Mouse (Mus musculus) lung, adult 18-20 months (tissue): ENCODE measurements around the gene Majin.

Experiments
- DNase-seq, 2 experiments: peaks; one replicate each; pipeline ENCODE4 v3.0.0; 2022; ENCODE audit warnings: mixed read lengths in 2 of 2

The Majin gene

DNA sequence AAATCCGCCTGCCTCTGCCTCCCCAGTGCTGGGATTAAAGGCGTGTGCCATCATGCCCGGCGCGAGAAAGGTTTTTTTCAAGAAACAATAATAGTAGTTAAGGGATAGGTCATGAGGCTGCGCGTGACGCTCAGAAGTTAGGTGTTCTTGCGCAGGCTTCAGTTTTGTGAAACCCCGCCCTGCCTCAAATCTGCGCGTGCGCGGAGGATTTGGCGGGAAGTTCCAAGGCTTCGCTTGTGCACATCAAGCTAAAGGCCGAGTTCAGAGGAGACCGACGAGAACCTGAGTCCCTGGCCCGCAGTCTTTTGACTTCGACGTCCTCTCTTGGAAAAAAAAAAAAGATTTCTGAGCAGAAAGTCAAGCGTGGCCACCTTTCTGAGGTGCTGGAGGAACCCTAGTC is at the start of gene Majin:
Majin (plus strand) TSS at position 258 of the 400 bp plus-strand sequence.
- DNase-seq = no peak

- DNase-seq = no peak
Observed at GRCm38 (mm10) chr19:6136397-6136796, 47.8 kb upstream of the Majin start.

DNA sequence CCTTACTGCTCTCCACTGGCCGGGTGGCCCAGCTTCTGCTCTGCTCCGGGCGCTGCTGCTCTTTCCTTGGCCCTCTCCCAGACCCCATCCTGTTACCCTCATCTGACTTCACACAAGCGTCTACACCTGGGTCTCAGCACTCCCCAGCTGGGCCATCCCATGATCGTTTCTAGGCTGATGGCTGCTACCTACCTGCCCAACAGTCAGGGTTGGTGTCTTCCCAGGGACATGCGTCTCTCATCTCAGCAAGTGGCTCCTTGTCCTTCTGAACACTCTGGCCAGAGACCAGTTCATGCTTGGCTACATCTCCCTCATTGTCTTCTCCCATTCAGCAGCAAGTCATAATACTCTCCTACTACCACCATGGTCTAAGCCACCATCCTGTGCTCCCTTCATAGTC is 44.5 kb upstream of the Majin start:
- no peak for DNase-seq

- no peak for DNase-seq
Observed at GRCm38 (mm10) chr19:6140374-6140677, 43.9 kb upstream of the Majin start.

DNA sequence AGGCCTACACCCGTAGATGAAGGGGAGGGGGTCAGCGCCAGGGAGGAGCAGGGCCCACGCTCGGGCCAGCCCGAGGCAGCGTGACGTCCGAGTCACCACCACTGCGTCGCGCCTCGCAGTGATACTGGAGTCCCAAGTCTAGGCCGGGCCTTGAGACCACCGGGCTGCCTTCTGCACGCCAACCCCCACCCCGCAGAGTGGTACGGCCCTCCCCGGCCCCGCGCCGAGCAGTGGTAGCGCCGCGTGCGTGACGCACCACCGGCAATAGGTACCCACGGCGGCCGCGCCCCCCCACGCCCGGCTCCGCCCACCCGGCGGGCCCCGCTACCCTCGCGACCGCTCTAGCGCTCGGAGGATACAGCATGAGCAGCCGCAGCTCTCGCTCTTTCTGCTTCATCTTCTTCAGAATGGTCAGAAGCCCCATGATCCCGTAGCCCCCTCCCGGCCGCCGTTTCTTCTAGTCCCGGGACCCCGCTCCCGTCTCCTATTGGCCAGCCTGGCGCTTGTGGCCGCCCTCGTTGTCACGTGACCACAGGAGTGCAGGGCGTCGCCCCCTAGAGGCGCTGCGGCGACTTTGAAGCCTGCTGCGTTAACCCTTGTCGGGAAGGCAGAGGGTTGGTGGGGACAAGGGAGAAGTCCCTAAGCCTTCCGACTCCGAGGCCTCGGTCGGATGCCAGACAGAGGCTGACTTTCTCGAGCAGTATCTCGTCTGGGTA is 43.4 kb upstream of the Majin start, which contains the start of gene Batf2:
Batf2 (plus strand) TSS at position 306 of the 716 bp plus-strand sequence.
- peak; percentile 89 to 93 for DNase-seq

DNA sequence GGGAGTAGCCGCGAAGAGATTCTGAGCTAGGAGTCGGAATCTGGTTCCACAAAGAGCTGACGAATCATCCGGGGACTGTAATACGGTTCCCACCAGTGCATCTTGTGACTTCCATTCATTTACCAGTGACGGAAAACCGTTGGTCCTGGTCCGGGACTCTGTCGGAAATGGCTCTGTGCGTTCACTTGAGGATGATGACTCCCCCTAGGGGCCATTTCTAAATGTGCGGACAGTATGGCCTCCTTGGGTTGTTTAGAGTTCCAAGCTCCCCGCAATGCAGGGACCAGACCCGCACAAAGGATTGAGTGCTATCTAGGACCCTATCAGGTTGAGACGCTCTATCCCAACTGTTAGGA is 42.8 kb upstream of the Majin start, which contains the start of gene Arl2:
Arl2 (minus strand) TSS at position 155 of the 356 bp plus-strand sequence.
- peak; percentile 78 to 88 for DNase-seq

GRCm38 (mm10) chr19:6144842-6145241 is 39.3 kb upstream of the Majin start:
- DNase-seq = no peak

DNA sequence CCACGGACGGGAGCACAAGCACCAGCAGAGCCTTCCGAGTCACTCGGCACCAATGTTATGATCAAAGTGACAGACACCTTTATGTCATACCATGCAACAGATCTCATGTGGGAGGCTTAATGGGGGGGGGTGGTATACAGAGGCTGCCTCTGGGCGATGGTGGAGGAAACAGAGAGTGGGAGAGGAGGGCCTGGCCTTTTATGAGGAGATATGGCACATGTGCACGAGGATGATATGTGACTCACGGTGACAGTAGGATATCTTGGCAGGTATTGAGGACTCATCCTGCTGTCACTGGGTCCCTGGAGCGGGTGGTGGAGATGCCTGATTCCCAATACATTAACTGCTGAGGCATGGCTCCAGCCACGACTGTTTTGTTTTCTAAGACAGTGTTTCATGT is 29.0 kb upstream of the Majin start:
- DNase-seq = no peak

DNA sequence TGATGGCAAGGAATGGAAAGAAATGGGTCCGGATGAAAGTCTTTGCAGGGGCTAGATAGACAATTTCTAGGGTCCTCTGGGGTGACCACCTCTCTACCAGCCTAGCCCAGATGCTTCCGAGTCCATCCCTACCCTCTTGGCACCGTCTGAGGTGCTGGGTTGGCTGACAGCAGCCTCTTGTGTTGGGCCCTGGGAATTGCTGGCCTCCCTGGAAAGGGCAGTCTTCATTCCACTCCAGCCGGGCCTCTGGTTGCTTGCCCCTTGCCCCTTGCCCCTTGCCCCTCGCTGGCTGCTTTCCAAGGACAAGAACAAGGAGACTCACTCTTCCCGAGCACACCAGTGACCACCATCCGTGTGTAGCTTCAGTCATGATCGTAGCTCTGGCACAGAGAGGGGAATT is 27.8 kb upstream of the Majin start:
- DNase-seq = no peak

DNA sequence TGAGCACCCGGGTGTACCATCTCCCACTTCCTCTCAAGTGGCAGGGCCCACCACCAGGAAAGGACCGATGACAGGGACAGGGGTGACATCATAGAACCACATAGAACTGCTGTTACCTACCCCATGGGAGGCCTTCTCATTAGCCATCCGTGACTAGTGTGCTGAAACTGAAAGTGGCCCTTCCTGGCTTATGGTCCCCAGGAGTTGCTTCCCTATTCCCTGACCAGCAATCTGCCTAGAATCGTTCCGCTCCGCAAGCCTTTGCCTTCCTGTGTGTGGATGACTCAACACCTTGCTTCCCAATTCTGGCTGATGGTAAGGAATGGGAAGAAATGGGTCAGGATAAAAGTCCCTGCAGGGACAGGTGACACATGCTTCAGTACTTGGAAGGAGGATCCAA is 27.0 kb upstream of the Majin start:
- DNase-seq = no peak

DNA sequence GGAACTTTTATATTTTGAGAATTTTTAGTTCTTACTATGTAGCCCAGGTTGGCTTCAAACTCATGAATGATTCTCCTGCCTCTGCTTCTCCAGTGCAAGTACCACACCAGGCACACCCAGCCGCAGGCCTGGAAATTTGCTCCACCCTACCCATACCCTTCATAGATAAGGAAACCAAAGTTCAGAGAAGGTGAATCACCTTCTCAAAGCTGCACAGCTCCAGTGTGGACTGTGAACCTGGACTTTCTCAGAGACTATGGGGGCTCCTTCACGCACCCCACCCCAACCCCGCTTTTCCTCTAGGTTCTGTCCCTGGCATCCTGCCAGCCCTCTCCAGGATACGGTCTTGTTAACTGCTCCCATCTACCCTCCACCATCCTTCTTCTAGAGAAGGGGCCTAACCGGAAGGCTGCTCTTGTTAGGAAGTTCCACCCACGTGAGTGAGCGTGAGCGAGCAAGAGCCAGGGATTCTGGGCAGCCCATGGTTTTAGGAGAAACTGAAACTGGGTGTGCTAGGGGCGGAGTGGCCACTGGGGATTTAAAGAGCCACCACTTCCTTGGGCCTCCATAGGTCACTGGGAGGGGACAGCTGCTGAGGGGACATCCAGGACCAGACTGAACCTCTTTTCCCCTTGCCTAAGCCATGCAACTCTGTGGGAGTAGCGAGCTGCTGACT is 20.2 kb upstream of the Majin start:
- DNase-seq = peak; percentile 69 to 75

- DNase-seq = no peak
Observed at GRCm38 (mm10) chr19:6166750-6167149, 17.4 kb upstream of the Majin start.

GRCm38 (mm10) chr19:6171215-6171614 is 13.0 kb upstream of the Majin start:
- no peak for DNase-seq

- DNase-seq = no peak
Observed at GRCm38 (mm10) chr19:6174771-6175170, 9.4 kb upstream of the Majin start.

- DNase-seq = no peak
Observed at GRCm38 (mm10) chr19:6178775-6179174, 5.4 kb upstream of the Majin start.

GRCm38 (mm10) chr19:6181629-6182028 is 2.6 kb upstream of the Majin start:
- no peak for DNase-seq

DNA sequence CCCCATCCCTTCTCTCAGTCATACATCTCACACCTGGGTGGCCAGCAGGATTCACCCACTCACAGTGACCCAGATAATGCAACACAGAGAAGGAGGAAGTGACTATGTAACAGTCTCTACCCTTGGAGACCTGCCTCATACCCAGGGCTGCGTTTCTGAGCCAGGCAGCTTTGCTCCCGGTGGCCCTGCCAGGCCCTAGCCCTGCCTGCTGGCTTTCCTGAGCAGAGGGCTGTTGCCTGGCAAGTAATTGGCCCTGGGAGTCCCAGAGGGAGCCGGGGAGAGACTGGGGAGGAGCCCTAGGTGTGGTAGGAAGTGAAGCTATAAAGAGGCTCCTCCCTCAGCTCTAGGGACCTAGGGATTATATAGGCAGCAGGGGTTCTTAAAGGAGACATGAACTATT is 1.7 kb upstream of the Majin start:
- DNase-seq = no peak

DNA sequence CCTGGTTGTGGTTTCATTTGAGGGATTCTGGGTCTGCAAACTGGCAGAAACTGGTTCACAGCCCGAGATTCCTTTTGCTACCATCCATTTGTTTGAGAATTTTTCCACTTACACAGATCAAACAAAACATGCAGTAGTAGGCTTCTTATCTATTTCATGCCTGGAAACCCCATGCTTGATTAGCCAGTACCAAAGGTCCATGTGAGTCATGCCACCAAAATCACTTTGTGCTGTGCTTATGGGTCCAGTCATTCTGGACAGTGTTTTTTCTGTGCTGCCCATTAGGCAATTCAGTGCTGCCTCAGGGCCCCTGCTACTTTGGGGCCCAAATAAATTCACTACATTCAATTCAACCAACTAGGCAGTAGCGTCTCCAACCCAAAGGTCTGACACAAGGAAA is 20.1 kb downstream of the Majin start:
- DNase-seq = no peak

DNA sequence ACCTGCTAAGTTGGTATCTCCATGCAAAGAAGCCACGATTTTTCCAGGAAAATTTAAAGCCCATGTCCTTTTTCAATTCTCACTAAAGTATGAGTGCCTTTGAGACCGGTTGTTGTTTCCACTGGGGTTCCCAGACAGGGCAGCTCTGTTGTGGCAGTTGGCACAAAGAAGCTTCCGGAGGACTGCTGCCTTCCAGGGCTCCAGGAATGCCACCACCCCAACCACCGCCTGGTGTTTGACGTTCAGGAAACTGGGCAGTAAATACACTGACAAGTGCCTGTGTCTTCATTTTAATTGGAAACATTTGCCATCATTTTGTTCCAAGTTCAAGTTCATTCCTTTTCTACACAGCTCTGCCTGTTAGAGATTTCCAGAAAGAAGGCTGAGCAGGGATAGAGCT is 22.5 kb downstream of the Majin start:
- peak; percentile 58 to 74 for DNase-seq

- no peak for DNase-seq
Observed at GRCm38 (mm10) chr19:6216046-6216705, 32.0 kb downstream of the Majin start.

DNA sequence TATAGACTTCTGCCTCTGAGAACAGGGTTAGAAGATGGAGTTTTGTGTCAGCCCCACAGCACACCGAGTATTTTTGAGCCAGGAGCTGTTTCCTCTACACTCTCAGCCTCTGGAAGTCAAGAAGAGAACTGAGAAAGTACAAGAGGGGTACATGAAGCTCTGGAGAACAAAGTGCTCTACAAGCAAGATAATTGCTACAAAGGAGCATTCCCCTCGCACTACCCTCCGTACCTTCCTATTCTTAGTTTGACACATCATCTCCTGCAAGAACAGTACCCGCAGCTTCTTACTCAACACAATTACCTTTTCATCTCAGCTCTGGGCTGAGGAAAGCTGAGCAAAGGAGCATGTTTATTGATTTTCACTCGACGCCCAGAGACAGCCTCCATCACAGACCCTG is 34.4 kb downstream of the Majin start:
- no peak for DNase-seq

DNA sequence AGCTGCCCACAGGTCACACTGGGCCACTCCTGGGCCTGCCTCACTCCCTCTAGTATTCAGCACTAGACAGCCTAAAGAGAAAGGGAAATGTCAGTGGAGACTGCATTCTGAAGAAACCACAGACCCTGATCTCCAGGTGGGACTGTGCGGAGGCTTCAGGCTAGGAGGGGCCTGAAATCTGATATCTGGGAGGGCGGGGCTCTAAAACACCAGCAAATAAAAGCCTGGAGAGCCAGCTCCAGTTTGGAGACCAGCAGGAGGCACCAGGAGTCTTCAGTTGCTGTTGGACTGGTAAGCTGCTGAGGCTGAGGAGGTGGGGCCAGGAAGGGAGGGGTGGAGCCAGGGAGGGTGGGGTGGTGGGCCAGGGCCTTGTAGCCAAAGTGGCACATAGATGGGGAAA is 41.9 kb downstream of the Majin start, which contains the start of gene Gpha2:
Gpha2 (plus strand) TSS at position 246 of the 400 bp plus-strand sequence.
- peak in 1 of 2 experiments; percentile 41 for DNase-seq

GRCm38 (mm10) chr19:6226763-6227162 is 42.6 kb downstream of the Majin start:
- DNase-seq = no peak

DNA sequence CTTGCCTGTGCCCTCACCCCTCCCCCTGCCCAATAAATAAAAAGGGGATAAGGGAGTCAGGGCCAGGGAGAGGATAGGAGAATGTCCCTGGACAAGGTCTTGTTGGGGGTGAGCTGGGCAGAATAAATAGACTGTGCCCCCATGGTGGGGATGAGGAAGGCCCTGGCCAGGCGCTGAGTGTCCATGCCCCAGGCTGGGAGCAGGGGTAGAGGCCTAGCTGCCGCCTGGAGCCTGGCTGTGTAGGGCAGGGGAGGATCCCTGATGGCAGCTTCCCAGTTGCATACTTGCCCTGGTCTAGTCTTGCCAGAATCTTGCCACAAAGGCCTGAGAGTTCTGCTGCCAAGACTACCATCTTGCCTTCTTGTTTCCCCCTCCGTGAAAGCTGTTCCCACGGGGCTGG is 43.7 kb downstream of the Majin start:
- DNase-seq = no peak
